Mouse (Mus musculus) stomach, postnatal 0 days (tissue): ENCODE results near the gene Coq2.

Source experiments
- CTCF ChIP-seq: IDR thresholded peaks from 2 replicates; pipeline ENCODE4 v1.5.1; 2016; ENCODE audit warnings: antibody characterized with exemption, low read depth, mild to moderate bottlenecking, moderate library complexity
- EP300 ChIP-seq: optimal IDR thresholded peaks from 2 replicates; pipeline ENCODE3; 2016; ENCODE audit warnings: antibody characterized with exemption

DNA sequence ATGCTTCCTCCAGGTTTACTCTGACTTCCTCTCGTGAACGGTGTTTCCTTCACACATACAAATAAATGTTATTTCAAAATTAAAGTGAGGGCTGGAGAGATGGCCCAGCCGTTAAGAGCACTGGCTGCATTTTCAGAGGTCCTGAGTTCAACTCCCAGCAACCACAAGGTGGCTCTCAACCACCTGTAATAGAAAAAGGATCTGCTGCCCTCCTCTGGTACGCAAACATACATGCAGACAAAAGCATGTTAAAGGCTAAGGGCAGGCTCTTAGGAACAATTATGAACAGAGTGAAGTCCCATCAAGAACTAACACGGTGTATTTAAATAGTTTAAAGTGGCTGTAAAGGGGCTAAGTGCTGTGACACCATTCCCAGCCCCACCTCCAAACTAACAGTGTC lies 11.1 kb downstream of the Coq2 start:
- TF ChIP-seq EP300, result no peak
- peak; percentile 98 for TF ChIP-seq CTCF
